Mouse (Mus musculus) granulocyte monocyte progenitor cell, adult 5-6 weeks (primary cell): ENCODE data around the gene Wnt16. TPM values are rescaled to one million over a fixed set of nuclear protein-coding genes. Genes with fewer than 3 reads are reported as not detected.
A peak's percentile ranks its signal among the peaks of the same experiment; 100 is the strongest.

ENCODE experiments used
- ATAC-seq: replicated peaks from 2 replicates; pipeline ENCODE4 v1.8.0; 2016; ENCODE audit warnings: mild to moderate bottlenecking, moderate TSS enrichment, inconsistent platforms; ENCODE audit not compliant: poor library complexity, severe bottlenecking
- total RNA-seq, 2 experiments: library from RNA; stranded (forward) in 1 of 2; stranded (reverse) in 1 of 2; fragments of 200-712, 200-1000 nt in 1 of 2; fragments of >200 nt in 1 of 2; fragmentation: Nextera tagmentation in 1 of 2; gene quantifications; 2 replicates each; pipeline ENCODE4 v1.2.3; 2014 to 2017

Wnt16 gene
- total RNA-seq, 2 experiments from 2014 or later: not detected

DNA sequence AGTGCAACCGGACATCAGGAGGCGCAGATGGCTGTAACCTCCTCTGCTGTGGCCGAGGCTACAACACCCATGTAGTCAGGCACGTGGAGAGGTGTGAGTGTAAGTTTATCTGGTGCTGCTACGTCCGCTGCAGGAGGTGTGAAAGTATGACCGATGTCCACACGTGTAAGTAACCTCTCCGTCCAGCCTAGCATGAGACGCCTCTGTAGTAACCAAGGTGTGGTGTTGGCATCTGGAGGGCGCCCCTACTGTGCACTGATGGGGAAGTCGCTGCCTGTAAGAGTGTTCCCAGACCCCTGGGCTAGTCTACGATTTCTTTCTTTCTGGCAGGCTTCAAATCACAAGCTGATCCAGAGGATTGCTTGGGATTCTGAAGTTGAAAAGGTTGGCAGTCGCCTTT is 10.0 kb downstream of the Wnt16 start:
- no peak for ATAC-seq

DNA sequence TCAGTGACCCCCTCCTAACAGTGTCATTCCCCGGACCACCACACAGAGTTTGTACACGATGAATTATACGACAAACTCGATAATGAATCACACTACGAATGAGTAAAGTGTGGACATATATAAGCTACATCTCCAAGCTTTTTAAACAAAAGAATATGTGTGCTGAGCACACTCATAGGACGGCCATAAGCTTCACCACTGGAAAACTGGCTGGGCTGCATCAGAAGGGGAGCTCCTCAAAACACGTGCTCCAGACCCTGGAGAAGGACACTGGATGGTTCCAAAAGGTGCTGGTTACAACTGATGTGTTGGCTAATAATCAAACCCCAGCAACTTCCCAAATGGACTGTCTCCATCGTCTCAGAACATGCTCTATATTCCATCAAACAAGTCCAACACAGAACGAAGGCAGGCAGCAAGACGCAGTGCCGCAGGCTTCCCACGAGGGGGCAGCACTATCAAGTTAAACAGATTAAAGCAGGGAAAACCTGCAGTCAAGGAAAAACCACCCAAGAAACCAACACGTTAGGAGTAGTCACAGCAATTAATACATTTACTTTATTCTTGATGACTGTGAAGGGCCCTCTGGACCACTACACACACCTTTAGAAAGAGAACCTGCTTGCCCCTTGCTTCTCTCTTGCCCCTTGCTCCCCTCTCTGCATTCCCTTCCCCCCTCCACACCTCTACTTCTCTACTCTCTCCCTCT is 37.5 kb downstream of the Wnt16 start:
- ATAC-seq: peak; percentile 94

DNA sequence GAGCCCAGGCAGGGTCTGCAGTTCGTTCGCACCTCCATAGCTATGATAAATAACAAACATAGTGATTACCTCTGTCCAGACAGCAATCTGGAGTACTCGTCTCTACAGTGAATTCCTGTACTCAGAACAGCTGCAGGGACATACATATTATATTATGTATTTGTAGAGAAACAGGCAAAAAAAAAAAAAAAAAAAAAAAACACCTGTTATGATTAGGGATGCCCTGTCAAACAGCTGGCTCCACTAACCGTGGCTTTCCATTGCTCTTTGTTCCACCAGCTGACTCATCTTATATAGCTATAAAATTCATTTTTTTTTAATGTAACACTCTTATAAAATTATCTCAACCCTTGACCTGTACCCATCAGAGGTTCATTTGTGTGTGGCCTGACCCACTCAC is 38.3 kb downstream of the Wnt16 start:
- no peak for ATAC-seq

DNA sequence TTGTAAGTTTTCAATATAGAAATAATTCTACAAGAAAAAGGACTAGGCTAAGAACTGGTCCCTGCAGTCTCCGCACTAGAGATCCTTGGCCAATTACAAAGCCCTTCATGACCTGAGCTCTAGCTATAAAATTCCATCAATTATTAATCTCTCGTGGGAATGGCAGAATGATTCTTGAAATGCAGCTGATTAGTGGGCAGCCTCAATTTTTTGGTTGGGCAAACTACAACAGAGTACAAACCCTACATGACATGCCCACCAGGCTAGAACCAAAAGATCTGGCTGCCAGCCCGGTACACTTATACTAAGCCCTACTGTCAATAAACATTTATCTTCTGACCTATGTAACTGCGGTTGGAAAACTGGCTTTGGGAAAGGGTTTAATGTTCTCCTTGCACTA is 39.1 kb downstream of the Wnt16 start:
- ATAC-seq: no peak

DNA sequence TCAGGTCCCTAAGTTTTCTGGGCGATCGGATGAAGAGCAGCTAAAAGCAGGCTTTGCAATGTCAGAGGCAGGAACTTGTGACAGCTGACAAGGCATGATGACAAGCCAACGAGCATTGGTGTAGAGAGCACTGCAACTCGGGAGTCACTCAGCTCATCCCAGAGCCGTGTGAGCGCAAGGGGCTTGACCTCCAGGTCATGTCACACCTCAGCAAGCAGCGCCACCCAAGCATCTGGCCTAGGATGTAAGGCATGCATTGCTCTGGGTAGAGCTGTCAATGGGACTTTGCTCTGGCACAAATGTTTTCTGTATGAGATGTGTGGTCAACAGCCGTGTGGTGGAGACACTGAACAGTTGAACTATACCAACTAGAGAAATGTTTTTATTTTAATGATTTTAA is 39.9 kb downstream of the Wnt16 start:
- ATAC-seq: no peak

DNA sequence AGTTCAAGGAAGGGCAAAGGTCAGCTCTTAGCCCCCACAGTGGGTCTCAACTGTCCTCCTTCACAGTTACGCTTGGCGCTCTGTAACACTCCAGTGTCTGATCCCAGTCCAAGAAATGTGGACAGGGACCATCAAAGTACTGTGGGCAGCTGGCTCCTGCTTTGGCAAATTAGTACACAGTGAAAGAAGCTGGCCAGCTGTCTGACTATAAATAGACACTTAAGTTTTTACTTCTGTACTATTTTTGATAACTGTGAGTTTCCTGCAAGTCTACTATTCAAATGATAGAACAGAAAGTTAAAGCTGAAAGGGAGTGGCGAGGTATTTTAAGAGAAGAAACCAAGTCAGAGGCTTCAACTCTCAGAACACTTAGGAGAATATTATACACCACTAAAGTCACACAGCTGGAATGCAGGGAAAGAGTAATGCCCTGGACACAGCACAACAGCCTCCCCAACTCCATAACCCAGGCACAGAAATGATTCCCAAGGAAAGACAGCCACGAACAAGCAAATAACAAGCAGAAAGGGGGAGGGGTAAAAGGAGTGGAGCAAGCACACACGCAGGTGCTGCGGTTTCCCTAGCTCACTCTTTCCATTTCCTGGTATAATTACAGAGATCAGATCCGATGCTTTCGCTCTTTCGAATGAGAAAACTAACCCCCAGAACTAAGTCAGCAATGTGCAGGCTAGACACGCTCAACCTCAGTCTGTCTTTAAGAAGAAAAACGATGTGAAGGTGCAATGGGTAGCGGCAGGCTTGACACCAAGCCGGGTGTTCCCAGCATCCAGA is 42.3 kb downstream of the Wnt16 start:
- ATAC-seq: no peak

DNA sequence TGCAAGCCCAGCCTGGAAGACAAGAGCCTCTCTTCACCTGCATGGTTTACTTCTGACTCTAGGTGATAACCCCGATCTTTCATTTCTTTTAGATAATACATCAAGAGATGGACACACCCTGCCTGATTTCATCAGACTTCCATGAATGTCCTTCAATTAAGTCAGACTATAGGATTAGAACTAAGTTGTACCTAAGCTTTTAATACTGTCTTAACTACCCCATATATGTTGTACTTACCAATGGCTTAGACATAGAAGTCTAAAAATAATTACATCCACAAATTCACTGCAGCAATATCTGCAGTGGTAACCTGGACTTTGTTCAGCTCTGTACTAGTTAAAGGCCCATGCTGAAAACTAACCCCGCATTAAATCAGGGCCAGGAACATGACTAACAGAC is 44.5 kb downstream of the Wnt16 start:
- no peak for ATAC-seq

DNA sequence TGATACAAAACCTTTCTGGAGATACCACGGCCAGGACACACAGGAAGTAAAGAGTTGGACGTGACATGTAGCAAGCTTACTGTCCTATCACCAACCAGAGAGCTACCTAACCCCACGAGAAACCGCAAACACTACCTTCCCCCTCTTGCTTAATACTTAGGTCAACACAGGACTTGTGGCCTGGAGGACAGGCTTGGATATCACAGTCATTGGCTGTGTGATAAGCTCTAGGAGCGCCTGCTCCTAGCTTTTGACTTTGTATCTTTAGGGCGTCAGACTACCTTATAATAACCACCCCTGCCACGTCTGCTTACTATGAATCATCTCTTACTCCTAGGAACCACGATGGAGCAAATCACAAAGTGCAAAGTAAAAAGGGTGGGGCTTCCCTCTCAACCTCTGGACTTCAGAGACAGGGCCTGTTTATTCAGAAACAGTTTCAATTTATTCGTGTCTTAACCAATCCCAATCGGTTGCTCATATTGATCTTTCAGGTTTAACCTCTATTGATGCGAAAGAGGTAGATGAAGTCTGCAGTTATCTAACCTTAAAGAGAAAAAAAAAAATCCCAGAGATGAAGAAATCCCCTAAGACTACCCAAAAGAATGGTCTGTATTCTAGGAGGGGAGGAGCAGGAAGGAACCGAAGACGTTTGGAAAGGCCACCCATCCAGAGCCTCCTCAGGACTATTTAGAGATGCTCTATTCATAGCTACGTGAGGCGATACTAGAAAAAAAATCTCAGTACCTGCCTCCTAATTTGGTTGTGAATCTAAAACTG is 51.9 kb downstream of the Wnt16 start:
- peak; percentile 52 for ATAC-seq

DNA sequence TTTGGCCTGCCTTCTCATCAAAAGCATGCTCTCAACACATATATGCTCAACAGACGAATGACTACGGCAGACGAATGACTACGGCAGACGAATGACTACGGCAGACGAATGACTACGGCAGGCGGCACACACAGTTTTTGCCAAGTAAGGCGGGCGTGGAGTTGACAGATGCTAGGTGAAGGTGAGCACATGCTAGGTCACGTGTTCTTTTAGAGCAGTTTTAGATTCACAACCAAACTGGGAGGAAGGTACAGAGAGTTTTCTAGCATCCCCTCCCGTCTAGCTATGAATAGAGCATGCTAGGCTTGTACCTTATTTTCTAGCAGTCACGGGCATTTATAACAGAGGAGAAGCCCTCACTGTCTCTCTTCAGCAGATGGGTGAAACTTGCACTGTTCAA is 52.8 kb downstream of the Wnt16 start:
- ATAC-seq: no peak

DNA sequence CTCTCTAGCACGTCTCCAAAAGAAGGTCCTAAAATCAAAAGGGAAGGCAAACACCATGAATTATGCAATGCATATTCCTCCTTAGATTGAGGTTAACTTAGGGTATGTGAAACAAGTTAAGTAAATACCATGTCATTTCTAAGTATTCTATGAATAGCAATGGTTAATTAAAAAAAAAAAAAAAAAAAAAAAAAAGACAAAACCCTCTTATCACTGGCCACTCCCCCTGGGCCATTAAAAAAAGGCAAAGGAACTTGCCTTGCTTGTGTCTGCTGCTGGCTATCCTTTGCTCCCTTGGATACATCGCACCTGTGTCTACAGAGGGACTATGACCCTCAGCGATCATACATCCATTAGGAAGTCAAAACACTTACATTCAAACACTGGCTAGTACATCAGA is 55.3 kb downstream of the Wnt16 start:
- ATAC-seq: peak; percentile 43

DNA sequence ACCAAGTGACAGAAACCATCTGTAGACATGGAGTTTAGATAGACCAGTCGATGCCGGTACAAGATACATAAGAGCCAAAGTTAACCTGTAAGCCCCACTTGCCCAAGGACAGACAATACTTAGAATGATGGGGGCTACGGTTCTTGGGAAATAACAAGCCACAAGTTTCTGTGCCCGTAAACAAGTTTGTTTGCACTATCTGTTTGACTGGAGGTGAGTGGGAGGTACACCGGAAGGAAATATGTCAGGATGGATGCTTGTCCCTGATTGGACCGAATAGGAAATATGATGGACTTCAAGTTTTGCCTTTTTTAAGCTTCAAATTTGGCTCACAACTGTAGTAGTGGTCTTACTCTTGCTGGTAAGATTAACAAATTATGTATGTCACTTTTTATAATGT is 55.7 kb downstream of the Wnt16 start:
- ATAC-seq: no peak

DNA sequence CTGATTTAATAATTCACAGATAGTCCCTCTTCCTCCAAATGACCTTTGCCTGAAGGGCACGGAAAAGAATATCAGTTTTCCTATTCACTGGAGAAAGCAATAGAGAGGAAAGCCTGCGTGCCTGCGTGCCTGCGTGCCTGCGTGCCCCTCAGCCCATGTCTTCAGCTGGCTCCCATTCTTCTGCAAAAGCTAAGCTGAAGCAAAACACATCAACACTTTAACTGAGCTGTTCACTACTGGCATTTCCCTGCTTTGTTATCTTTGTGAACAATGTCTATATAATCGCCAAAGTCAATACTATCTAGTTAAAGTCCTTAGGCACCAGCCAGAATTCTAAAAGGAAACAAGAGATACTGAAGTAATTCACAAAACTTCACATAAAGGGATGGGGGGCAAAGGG is 56.4 kb downstream of the Wnt16 start:
- ATAC-seq: no peak

DNA sequence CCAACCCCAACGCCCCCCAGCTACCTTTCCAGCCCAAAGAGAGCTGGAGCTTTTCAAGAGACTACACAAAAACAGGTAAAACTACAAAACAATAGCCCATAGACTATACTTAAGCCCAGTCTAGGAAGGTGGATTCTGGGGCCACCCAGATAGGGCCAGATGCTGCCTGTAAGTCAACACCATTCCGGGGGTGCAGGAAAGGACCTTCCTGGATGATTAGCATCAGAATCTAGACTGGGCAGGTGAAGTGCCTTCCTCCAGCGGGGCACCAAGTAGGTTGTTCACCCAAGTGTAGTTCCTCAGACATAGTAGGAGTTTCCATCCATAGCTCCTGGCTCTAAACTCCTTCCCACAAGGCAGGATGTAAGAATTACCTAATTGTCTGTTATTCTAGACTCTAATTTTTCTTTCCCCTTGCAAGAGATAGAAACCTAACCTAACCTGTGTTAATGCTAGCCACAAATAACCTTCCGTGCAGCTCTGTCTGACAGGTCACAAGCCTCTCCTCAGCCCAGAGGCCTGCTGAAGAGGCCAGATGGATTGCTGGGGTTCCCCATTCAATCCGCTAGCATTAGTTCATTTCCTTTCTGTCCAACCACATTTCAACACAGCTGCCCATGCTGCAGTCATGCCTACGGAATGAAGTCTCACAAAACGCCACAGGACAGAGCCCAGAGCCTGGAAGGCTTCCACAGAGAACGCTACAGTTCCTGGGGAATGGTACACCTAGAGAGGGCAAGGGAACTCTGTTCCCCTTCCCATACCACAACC is 59.3 kb downstream of the Wnt16 start:
- peak; percentile 90 for ATAC-seq

Other genes starting within 250 kb of the Wnt16 start
- gene Fam3c, start 68.0 kb downstream of the Wnt16 start, total RNA-seq (2014; fragmentation: Nextera tagmentation): 17.5 and 23.2 TPM in 2 replicates
- 55.9 and 63.3 TPM in 2 replicates for gene Fam3c, start 68.0 kb downstream of the Wnt16 start, total RNA-seq (2017)